In the genomic region with DNA sequence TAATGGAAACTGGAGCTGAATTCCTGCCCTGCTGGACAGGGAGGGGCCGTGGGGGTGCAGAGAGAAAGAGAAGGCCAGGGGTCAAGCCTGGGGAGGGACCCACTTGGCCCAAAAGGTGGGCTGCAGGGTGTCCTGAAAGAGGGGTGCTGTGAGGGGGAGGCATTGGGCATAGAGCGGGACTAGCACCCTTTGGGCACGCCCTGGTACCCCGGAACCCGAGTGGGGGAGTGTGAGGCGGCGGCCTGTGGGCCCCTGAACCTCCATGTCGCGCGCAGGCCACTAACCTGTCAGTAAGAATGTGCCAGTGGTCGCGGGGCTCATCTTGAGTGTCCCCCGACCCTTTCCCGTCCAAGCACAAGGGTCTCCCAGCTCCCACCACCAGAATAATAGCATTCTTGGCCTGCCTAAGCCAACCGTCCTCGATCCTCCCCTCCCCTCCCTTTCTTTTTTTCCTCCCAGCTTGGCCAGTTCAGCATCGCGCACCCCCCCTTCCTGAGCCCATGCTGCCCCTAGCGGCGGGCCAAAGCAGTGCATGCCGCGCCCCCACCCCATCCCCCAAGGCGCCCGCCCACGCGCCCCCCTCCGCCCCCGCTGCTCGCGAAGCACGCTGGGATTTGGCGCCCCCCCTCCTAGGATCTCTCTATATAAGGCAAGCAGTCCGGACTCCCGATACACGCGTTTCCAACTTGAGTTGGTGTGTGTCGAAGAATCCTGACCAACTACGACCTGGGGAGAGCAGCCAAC, we compare ENCODE assay signal across 8 mouse cellular contexts. TPM values are rescaled to one million over a fixed set of nuclear protein-coding genes. Genes with fewer than 3 reads are reported as not detected.
A peak's percentile ranks its signal among the peaks of the same experiment; 100 is the strongest.
DNase-seq lines count a peak whose midpoint lies in the region; ATAC-seq and TF ChIP-seq lines count a peak whose summit lies in the region.

A gene (minus strand): TSS at position 512 of the 744 bp plus-strand sequence.
A gene (plus strand): TSS at position 611 of the 744 bp plus-strand sequence.

- peaks cover 18% of the 10 kb centered on the region for H3K9me3 ChIP-seq in erythroblast, embryonic 14.5 days (ENCODE audit: control insufficient read depth, low read length)
- H3K9me3 ChIP-seq in forebrain, embryonic 13.5 days (replicated peaks) = peaks cover 20% of the 10 kb centered on the region
- peaks cover 13% of the 10 kb centered on the region for H3K9me3 ChIP-seq in heart, embryonic 16.5 days (replicated peaks; ENCODE audit: control insufficient read depth, low read length)
- no peaks in the 10 kb centered on the region for H3K9me3 ChIP-seq in liver, embryonic 14.5 days (ENCODE audit: control insufficient read depth, low read length)
- H3K9me3 ChIP-seq in stomach, postnatal 0 days (ENCODE audit: control insufficient read depth, low read length) = no peaks in the 10 kb centered on the region

- no peak for TF ChIP-seq EP300 in liver, embryonic 14.5 days (IDR thresholded peaks at IDR 0.05; ENCODE audit: low read depth)
- no peak for TF ChIP-seq EP300 in stomach, postnatal 0 days (optimal IDR thresholded peaks at IDR 0.05)

- peak; percentile 71 to 81 for DNase-seq in kidney, postnatal 25 days
- no peak for DNase-seq in liver, embryonic 14.5 days (ENCODE audit: low read depth in 3 of 3, low spot score in 3 of 3)
- peak; percentile 87 for DNase-seq in neural tube, embryonic 10.5 days (ENCODE audit: extremely low spot score, low spot score)
- DNase-seq in stomach, postnatal 0 days (ENCODE audit: low spot score) = peak; percentile 79

- no peak for ATAC-seq in erythroblast, adult 5-6 weeks (replicated peaks; ENCODE audit: low FRiP score, poor library complexity, severe bottlenecking)
- ATAC-seq in forebrain, embryonic 13.5 days = peak; percentile 68
- peak; percentile 50 for ATAC-seq in heart, embryonic 16.5 days (replicated peaks; ENCODE audit: extremely low read depth, insufficient read depth, low FRiP score)
- peak; percentile 17; the same call in 1 of the 2 replicates for ATAC-seq in liver, embryonic 14.5 days (ENCODE audit: insufficient read depth)
- peak; percentile 64 for ATAC-seq in stomach, postnatal 0 days (ENCODE audit: low FRiP score, low TSS enrichment)

- peak within 1 kb of the TSS; percentile 80 for H3K9ac ChIP-seq in forebrain, embryonic 13.5 days
- H3K9ac ChIP-seq in heart, embryonic 16.5 days (ENCODE audit: low read length) = peak within 1 kb of the TSS; percentile 78
- H3K9ac ChIP-seq in liver, embryonic 14.5 days (replicated peaks) = no peak within 1 kb of the TSS; the same call in 1 of the 2 replicates
- peak within 1 kb of the TSS; percentile 67 for H3K9ac ChIP-seq in stomach, postnatal 0 days (ENCODE audit: low read length)

- peak; percentile 66 for TF ChIP-seq CTCF in liver, embryonic 14.5 days (IDR thresholded peaks at IDR 0.05; ENCODE audit: low read depth)
- peak; percentile 70 for TF ChIP-seq CTCF in stomach, postnatal 0 days (IDR thresholded peaks at IDR 0.05; ENCODE audit: low read depth)

- H3K4me2 ChIP-seq in forebrain, embryonic 13.5 days = peak within 1 kb of the TSS; percentile 66
- peak within 1 kb of the TSS; percentile 82 for H3K4me2 ChIP-seq in heart, embryonic 16.5 days (ENCODE audit: low read depth, low read length)
- peak within 1 kb of the TSS; percentile 52 for H3K4me2 ChIP-seq in liver, embryonic 14.5 days (ENCODE audit: low read depth)
- peak within 1 kb of the TSS; percentile 62 for H3K4me2 ChIP-seq in stomach, postnatal 0 days (replicated peaks; ENCODE audit: low read depth)

- H3K4me3 ChIP-seq in erythroblast, embryonic 14.5 days (replicated peaks) = peak within 1 kb of the TSS; percentile 53
- H3K4me3 ChIP-seq in forebrain, embryonic 13.5 days = peak within 1 kb of the TSS; percentile 48
- peak within 1 kb of the TSS; percentile 64 for H3K4me3 ChIP-seq in heart, embryonic 16.5 days (ENCODE audit: low read length)
- peak within 1 kb of the TSS; percentile 41 to 59 for H3K4me3 ChIP-seq in liver, embryonic 14.5 days (ENCODE audit: insufficient read depth in 1 of 2, low read depth in 2 of 2, low read length in 2 of 2)
- peak within 1 kb of the TSS; percentile 53 for H3K4me3 ChIP-seq in stomach, postnatal 0 days (ENCODE audit: low read depth, low read length)

- peak within 1 kb of the TSS; percentile 80 for H3K27ac ChIP-seq in forebrain, embryonic 13.5 days
- H3K27ac ChIP-seq in heart, embryonic 16.5 days (ENCODE audit: low read length) = peak within 1 kb of the TSS; percentile 73
- no peak within 1 kb of the TSS for H3K27ac ChIP-seq in liver, embryonic 14.5 days
- H3K27ac ChIP-seq in stomach, postnatal 0 days (replicated peaks) = peak within 1 kb of the TSS; percentile 76

- peaks cover 35% of the 10 kb centered on the region for H3K27me3 ChIP-seq in erythroblast, embryonic 14.5 days (ENCODE audit: control insufficient read depth)
- no peaks in the 10 kb centered on the region for H3K27me3 ChIP-seq in forebrain, embryonic 13.5 days
- no peaks in the 10 kb centered on the region for H3K27me3 ChIP-seq in heart, embryonic 16.5 days (ENCODE audit: control insufficient read depth, insufficient read depth, low read length)
- H3K27me3 ChIP-seq in liver, embryonic 14.5 days (ENCODE audit: control insufficient read depth, insufficient read depth, low read length) = peaks cover 17% of the 10 kb centered on the region
- H3K27me3 ChIP-seq in stomach, postnatal 0 days (ENCODE audit: control insufficient read depth, insufficient read depth, low read length) = no peaks in the 10 kb centered on the region

- 52% methylated on average over 38 of the region's 38 CpGs for WGBS in forebrain, embryonic 13.5 days
- whole genome bisulfite sequencing in heart, embryonic 16.5 days = 51% methylated on average over 37 of the region's 38 CpGs
- WGBS in liver, embryonic 14.5 days (ENCODE audit: insufficient replicate concordance) = 31% methylated on average over 31 of the region's 38 CpGs
- 54% methylated on average over 37 of the region's 38 CpGs for WGBS in stomach, postnatal 0 days

- H3K36me3 ChIP-seq in erythroblast, embryonic 14.5 days (ENCODE audit: control insufficient read depth) = no peaks in the 10 kb centered on the region
- H3K36me3 ChIP-seq in forebrain, embryonic 13.5 days (ENCODE audit: poor library complexity, severe bottlenecking) = no peaks in the 10 kb centered on the region
- H3K36me3 ChIP-seq in heart, embryonic 16.5 days (ENCODE audit: control insufficient read depth, insufficient read depth) = no peaks in the 10 kb centered on the region
- H3K36me3 ChIP-seq in liver, embryonic 14.5 days (replicated peaks; ENCODE audit: control insufficient read depth, insufficient read depth, low read depth) = no peaks in the 10 kb centered on the region
- no peaks in the 10 kb centered on the region for H3K36me3 ChIP-seq in stomach, postnatal 0 days (ENCODE audit: control insufficient read depth, insufficient read depth, low read length)

- H3K4me1 ChIP-seq in erythroblast, embryonic 14.5 days (ENCODE audit: control insufficient read depth) = peaks cover 23% of the 10 kb centered on the region
- H3K4me1 ChIP-seq in forebrain, embryonic 13.5 days = peaks cover 10% of the 10 kb centered on the region
- H3K4me1 ChIP-seq in heart, embryonic 16.5 days (ENCODE audit: control insufficient read depth, insufficient read depth, low read length) = no peaks in the 10 kb centered on the region
- H3K4me1 ChIP-seq in liver, embryonic 14.5 days (replicated peaks; ENCODE audit: control insufficient read depth in 2 of 2, insufficient read depth in 2 of 2, low read length in 1 of 2) = 0 out of 4 replicates have a peak, but pooled peaks cover 0 to 2% of the 10 kb centered on the region in 2 experiments
- no peaks in the 10 kb centered on the region for H3K4me1 ChIP-seq in stomach, postnatal 0 days (replicated peaks; ENCODE audit: control insufficient read depth, insufficient read depth)

RNA-seq across cellular contexts. Expression of the first gene that starts in this region (rescaled TPM):
- polyA plus RNA-seq in erythroblast, embryonic 14.5 days (2012) = not detected in 2 replicates
- total RNA-seq in erythroblast, adult 5-6 weeks (2015; ENCODE audit: low replicate concordance) = not detected in 2 replicates
- 0.42 and 2.0 TPM in 2 replicates for total RNA-seq in erythroblast, adult 5-6 weeks (2017; ENCODE audit: low replicate concordance)
- 51.3 and 56.4 TPM in 2 replicates for polyA plus RNA-seq in forebrain, embryonic 13.5 days (2015; fragmentation: Nextera tagmentation; extraction: Ambion mirVana)
- polyA plus RNA-seq in heart, embryonic 16.5 days (2015; fragmentation: Nextera tagmentation; extraction: Ambion mirVana) = 51.9 and 54.0 TPM in 2 replicates
- 8.2 and 8.9 TPM in 2 replicates for polyA plus RNA-seq in liver, embryonic 14.5 days (2012; rRNA removed)
- polyA plus RNA-seq in liver, embryonic 14.5 days (2014; fragmentation: Nextera tagmentation; extraction: Ambion mirVana) = 13.9 and 14.2 TPM in 2 replicates
- 45.8 and 50.4 TPM in 2 replicates for polyA plus RNA-seq in stomach, postnatal 0 days (2015; fragmentation: Nextera tagmentation; extraction: Ambion mirVana)

RNA-seq across cellular contexts. Expression of the second gene that starts in this region (rescaled TPM):
- polyA plus RNA-seq in erythroblast, embryonic 14.5 days (2012) = under 0.01 TPM in 1 of 2 replicates, not detected in the other
- total RNA-seq in erythroblast, adult 5-6 weeks (2015; ENCODE audit: low replicate concordance) = 0.19 and 0.42 TPM in 2 replicates
- total RNA-seq in erythroblast, adult 5-6 weeks (2017; ENCODE audit: low replicate concordance) = not detected in 2 replicates
- polyA plus RNA-seq in forebrain, embryonic 13.5 days (2015; fragmentation: Nextera tagmentation; extraction: Ambion mirVana) = 7.4 and 8.3 TPM in 2 replicates
- 1.1 and 1.2 TPM in 2 replicates for polyA plus RNA-seq in heart, embryonic 16.5 days (2015; fragmentation: Nextera tagmentation; extraction: Ambion mirVana)
- polyA plus RNA-seq in liver, embryonic 14.5 days (2012; rRNA removed) = 12.9 and 13.0 TPM in 2 replicates
- 3.0 and 3.1 TPM in 2 replicates for polyA plus RNA-seq in liver, embryonic 14.5 days (2014; fragmentation: Nextera tagmentation; extraction: Ambion mirVana)
- polyA plus RNA-seq in stomach, postnatal 0 days (2015; fragmentation: Nextera tagmentation; extraction: Ambion mirVana) = 0.55 and 0.70 TPM in 2 replicates

Comparison
In these comparisons a context has a peak if more than half of its experiments do, and no peak if none do; other contexts are left out.
1. DNase-seq: peak in kidney, postnatal 25 days (2 of 2), neural tube, embryonic 10.5 days (single experiment) and stomach, postnatal 0 days (single experiment); none in liver, embryonic 14.5 days (0 of 3).
2. Peak in every context shown above with its lines, with median percentiles within 50 percentile points of each other: H3K4me3 ChIP-seq and H3K4me2 ChIP-seq.